Mouse (Mus musculus) kidney, adult 2 months (tissue): ENCODE results near the gene 1700012A03Rik.

Experiments used
- CTCF ChIP-seq: fragments of 200-500 bp; conservative IDR thresholded peaks from 2 replicates; pipeline ENCODE4 v1.5.1; 2011; ENCODE audit warnings: low read depth, mild to moderate bottlenecking, control low read depth, low read length, moderate library complexity, mixed read lengths; ENCODE audit not compliant: insufficient read depth, insufficient read length
- POLR2A ChIP-seq: fragments of 200-500 bp; IDR thresholded peaks from one replicate; pipeline ENCODE4 v1.6.1; 2011; ENCODE audit warnings: low read depth, low read length, control low read depth

DNA sequence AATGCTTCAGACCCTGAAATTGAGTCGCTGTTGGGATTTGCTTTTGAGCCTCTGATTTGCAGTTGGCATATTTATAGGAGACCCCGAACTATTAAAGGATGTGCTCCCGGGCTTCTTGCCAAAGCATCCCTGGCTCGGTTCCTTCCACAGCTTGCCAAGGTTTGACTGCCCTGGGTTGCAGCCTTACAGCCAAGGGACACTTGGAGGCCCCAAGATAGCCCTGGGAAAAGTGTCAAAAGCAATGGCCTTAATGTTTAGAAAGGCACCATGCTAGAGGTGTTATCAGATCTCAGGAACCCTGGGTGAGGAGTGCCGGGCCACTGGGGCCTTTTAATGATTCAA, 32.0 kb upstream of the 1700012A03Rik start:
- TF ChIP-seq POLR2A = no peak
- no peak for TF ChIP-seq CTCF
